Mouse (Mus musculus) retina, embryonic 14.5 days (tissue): Measurements from ENCODE around the gene Fhad1.
"Not testable (repeated sequence)": the region's sequence is repeated elsewhere in the genome, so short reads cannot be mapped to it uniquely, and the experiment has no call there.

Experiments
- DNase-seq: peaks from one replicate; pipeline ENCODE4 v3.0.0-alpha.2; 2015; ENCODE audit warnings: low spot score

The Fhad1 gene

DNA sequence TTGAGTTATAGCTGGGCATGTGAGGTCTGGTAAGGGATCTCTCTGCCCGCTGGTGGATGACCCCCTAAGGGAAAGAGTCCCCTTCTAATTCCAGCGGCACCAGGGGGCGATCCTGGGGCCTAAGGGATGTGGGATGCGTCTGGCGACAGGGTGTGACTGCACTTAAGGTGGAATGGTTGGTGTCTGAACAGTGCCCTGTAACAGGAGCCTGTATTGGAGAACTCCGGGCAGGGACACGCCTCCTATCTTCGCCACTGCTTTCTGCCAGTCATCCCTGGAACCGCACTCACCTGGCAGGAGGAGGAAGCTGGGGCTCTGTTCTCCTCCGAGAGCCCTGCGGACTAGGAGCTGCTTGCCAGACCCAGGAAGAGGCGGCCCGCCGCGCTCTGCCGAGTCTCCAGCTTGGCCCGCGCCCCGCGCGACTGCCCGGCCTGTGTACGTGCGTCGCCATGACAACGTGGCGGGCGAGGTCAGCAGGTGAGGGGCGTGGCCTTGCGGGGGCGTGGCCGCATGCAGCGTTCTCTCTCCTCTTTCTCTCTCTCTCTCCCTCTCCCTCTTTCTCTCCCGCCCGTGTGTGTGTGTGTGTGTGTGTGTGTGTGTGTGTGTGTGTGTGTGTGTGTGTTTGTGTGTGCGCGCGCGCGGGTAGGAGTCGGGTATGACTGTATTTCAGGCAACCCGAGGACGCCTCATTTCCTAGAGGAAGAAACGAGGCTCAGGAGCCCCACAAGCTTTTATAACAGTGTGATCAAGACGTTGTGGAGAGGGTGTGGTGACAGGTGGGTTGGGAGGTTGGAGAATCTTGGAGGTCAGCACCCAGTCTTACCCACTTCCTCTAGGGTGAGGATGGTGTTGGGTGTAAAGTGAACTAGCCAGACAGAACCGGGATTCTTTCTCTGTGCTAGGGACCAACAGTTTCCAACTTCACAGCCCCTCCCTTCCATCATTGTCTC, at the start of gene Fhad1:
TSS of gene Fhad1 (minus strand) at position 424 of the 950 bp plus-strand sequence.
- peak; percentile 84 for DNase-seq

DNA sequence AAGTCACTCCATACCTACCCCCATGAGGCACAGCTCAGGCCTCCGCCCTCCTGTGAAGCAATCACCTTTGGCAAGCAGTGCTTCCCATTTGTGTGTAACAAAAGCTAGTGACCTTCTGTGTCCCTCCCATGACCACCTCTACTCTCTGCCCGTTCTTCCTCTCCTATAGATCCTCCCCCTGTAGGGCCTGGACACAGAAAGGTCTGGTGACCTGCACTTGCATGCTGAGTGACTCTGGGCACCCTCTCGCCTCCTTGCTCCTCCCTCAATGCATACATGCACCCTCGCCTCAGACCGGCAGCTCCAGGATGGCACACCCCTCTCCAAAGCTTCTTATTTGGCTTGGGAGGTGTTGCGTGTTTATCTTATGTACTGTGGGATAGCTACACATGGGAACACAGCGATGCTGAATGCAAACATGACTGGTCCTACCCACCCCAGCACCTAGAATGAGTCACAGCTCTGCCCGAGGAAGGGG, 48.2 kb upstream of the Fhad1 start:
- DNase-seq = no peak

DNA sequence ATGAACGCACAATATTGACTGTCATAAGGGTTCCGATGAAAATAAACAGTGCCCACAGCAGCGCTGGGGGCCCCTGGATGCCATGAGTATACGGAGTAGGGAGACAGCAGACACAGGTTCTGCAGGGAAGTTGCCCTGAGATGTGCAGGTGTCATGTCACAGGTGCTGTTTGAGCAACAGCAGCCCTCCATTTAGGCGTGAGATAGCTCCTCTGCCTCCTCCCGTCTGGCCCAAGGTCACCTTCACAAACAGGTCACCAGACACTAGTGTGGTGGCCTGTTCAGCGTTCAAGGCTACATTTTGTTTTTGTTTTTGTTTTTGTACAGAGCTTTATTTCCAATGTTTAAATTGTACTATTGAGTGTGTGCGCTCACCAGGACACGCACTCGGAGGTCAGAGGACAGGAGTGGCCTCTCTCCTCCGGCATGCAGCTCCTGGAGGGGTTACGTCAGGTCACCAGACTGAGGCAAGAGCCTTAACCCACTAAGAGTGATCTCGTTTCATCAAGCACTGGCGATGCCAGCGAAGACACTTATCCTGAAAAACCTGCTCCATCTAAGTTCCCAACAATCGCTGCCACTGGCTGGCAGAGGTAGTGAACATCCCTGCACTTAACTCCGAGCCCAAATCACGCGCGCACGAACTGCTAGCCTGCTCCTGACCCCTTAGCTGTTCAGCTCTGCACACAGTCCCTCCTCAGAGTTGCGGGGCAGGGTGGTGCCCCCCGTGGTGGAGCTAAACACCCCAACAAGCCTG, 46.8 kb upstream of the Fhad1 start:
- no peak for DNase-seq

DNA sequence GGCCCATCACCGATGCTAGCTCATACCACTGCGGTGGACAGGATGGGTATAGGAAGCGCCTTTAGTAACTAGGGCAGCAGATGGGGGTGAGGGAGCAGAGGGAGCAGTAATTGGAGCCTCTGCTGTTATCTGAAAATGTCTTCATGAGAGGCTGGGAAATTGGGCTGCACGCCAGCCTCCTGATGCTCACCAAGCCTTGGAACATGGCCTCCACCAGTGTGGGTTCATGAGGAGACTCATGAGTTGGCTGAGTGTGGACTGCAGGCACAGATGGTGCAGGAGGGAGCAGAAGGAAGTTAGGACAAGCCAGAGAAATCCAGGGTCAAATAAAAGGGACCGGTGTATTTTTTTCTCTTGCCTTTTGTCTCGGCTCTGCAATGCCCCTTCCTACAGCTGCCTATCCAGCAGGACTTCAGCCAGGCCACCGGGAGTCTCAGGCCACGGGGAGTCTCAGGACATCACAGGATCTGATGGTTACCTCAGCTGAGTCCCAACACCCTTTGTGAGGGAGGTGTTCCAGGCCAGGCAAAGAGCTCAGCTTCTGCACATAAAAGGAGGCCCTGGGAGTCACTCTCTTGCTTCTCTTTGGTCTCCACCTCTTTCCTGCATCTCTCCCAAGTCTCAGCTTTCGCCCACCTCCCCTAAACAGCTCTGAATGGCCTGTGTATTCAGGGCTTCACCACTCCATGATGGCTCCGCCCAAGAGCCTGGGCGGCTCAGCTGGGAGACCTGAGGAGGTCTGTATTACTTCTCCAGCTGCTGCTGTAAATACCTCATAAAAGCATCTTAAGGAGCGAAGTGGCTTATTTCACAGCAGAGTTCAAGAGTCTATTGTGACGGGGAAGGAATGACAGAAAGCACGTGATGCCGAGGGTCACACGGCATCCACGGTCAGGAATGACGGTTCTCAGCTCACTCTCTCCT, 45.8 kb upstream of the Fhad1 start:
- DNase-seq = no peak

DNA sequence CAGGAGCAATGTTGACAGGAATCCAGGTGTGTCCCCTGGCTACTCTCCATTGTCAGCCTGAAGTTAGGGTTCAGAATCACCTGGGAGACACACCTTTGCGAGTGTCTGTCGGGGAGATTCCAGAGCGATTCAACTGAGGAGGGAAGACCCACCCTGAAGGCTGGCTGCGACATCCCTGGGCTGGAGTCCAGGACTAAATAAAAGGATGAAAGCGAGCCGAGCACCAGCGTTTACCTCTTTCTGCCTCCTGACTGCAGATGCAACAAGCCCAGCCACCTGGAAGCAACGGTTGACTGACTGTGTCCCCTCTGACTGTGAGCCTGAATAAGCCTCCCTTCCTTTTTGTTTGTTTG, 44.9 kb upstream of the Fhad1 start:
- DNase-seq = no peak

DNA sequence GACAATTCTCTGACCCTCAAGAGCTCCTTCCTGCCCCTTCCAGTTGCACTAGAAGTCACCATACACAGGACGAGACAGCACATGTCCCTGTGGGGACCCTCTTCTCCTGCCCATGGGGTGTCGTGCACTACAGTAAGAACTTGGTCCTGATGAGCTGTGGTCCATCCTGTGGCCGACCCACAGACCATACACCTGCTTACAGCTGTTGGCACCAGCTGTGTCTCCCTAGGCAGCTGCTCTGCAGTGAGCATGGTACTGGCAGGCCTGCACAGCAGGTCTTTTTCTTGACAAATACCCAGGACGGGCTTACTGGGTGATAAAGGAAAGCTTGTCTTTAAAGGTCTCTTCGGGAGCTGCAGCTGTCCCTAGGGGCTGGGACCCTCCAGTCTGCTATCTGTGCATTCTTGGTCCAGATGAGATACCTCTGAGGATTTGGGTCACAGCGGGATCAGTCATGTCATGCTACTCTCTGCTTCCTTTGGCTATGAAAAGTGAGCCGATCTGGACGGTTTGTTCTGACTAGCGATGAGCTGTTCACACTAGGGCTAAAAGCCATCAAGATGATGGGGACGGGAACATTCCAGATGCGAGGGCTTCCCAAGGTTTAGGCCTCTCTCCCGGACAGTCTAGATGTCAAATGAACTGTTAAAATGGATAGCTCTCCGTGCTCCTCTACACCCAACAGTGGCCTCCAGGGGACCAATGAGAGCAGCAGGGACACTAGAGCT, 44.4 kb upstream of the Fhad1 start:
- no peak for DNase-seq

DNA sequence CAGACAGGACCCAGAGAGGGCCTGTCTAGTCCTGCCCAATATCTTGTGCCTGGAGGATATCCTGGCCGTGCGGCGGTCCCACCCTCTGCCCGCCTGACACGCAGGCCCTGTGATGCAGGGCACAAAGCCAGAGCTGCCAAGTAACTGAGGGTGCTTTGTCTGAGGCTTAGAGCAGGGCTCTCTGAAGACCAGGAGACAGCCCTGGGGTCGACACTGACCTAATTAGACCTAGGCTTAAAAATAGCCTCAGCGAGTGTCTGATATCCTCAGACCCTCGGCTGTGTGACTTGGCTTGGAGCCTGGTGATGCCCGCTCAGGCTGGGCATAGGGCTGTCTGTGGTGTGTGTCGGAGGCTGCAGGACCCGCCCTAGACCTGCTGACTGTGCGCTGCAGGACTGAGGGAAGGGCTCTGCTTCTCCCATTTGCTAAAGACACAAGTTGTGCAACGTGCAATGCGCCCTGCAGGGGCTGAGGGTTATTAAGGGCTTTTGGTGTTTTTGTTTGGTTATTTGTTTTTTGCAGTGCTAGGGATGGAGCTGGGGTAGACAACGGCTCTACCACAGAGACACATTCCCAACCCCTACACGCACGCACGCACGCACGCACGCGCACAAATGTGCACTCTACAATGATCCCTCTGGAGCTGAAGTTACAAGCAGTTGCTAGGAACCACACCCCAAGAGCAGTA, 42.8 kb upstream of the Fhad1 start:
- no peak for DNase-seq

DNA sequence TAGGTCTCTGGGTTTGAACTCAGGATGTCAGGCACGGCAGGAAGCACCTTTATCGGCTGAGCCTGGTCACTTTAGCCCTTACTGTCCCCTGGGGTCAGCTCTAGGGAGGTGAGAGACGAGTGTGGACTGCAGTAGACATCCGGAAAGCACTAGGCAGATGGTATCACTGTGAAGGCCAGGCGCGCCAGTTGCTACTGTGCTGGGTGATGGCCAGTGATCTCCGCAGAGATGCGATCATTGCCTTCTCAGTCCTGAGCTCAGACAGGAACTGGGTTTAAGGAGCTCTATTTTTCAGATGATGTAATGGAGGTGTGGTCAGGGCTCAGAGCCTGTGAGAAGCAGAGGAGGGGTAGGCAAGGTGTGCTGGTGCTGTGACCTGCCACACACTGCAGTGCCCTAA, 40.7 kb upstream of the Fhad1 start:
- no peak for DNase-seq

DNA sequence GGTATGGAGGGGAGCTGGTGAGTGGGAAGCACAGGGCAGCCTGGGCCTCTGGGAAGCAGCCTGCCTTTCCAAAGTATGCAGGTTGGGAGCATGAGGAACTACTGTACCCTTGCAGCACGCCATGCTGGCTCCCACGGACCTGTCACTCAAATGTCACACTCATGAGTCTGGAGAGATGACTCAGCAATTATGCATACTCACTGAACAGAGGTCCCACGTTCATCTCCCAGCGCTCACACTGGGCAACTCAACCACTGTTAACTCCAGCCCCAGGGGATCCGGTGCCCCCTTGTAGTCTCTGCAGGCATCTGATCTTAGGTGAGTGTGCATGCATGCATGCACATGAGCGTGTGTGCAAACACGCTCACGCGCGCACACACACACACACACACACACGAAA, 39.7 kb upstream of the Fhad1 start:
- no peak for DNase-seq

DNA sequence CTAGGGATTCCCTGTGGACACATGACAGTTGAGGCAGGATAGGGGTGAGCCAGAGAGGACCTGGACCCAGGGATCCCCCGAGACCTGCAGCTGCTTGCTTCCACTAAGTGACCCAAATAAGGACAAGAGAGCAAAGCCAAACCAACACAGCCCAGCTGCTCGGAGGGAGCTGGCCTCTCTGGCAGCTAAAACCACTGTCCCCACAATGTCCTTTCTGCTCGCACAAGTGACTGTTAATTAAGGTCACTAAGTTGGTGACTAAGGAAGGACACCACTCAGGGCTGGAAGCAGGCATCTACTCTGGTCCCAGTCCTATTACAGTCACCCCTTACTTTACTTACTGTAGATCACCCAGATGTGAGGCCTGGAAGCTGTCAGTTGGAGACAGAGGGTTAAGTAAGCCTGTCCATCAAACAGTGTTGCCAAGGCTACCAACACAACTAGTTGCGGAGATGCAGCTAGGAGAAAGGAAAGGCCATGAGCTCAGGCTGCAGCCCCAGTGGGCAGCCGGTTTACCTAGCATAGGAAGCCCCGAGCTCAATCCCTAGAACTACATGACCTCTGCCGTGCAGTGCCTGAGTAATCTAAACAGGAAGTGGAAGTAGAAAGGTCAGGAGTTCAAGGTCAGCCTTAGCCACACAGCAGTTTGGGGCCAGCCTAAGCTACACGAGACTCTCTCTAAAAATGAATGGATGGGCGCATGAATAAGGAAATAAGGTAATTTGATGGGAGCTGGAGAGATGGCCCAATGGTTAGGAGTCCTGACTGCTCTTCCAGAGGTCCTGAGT, 39.0 kb upstream of the Fhad1 start:
- DNase-seq = no peak

DNA sequence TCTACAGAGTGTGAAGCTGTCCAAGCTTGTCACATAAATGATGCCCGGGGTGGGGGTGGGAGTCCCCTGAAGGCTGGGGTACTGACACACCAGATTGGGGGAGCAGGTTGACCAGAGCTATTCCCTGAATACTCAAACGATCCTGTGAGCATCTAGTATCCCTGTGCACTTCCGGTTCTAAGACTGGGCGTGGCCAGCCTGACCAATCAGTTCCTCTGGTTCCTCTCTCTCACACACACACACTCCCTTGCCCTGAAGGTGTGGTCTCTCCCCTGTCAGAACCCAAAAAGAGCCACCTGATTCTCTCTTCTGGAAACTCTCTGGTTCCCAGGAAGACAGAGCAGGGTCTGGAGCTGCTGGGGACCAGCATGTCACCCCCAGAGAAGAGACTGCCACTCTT, 38.4 kb upstream of the Fhad1 start:
- DNase-seq = no peak

DNA sequence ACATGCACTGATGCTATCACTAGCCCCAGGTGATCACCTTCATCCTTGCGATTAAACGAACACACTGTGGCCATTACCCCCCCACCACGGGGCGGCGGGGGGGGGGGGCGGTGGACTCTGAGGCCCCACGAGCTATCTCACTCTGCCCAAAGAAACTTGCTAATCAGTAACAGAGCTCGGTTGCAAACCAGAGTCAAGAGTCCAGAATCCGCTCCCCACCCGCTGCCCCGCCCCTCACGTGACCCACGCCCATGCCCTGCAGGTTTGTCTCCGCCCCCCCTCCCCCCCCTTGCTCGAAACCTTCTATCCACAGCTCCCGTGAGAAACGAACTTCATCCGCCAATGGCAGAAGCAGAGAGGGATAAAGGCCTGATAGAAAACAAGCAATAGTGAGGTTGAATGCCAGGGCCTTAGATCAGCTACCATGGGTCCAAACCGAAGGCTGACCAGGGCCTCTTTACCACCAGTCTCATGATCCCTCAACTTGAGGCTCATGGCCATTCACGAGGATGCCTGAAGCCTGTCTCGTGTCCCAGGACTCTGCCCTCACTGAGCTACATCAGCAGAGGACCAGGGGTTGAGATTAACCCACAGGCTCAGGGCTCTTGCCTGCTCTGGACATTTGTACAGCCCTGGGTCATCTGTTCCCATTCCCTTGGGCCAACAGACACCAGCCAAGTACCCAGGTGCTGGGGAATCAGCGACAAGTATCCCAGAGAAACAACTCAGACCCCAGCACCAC, 37.7 kb upstream of the Fhad1 start:
- DNase-seq = no peak

DNA sequence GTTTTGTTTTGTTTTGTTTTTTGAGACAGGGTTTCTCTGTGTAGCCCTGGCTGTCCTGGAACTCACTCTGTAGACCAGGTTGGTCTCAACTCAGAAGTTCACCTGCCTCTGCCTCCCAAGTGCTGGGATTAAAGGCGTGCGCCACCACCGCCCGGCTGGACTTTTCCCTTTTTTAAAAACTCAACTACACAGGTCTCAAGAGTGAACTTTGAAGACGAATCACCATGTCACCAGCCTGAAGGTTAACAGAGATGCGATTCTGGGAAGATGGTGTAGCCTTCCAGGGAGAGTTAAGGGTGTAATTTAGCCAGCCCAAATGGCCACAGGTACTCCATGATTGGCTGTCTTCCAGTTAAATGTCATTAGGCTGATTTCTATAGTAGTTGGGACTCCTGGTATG, 37.0 kb upstream of the Fhad1 start:
- not testable (repeated sequence) for DNase-seq

DNA sequence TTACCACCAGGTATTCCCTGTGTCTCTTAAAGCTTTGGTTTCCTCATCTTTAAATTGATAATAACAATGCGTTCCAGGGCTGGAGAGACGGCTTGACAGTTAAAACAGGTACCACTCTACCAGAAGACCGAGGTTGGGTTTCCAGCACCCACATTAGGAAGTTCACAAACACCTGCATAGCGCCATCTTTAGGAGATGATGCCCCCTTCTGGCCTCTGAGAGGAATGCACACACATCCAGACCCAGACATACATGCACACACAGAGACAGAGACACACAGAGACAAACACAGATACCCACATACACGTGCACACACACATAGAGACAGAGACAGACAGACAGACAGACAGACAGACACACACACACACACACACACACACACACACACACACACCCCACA, 35.1 kb upstream of the Fhad1 start:
- DNase-seq = no peak

DNA sequence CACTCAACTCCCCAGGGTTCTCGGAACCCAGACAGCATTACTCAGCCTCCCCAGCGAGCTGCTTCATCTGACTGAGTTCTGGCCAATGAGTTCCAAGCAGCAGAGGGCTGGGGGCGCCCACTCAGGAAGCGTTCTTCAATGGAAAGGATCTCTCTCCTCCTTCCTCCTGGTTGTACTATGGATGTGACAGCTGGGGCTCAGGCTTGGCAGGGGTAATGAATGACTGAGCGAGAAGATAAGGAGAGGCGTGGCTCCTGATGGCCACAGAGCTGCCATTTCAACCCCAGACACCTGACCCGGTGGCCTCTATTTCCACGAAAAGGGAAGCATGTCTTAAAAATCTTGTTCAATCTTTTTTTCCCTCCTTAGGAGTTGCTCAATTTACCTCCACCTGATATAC, 33.5 kb upstream of the Fhad1 start:
- no peak for DNase-seq

DNA sequence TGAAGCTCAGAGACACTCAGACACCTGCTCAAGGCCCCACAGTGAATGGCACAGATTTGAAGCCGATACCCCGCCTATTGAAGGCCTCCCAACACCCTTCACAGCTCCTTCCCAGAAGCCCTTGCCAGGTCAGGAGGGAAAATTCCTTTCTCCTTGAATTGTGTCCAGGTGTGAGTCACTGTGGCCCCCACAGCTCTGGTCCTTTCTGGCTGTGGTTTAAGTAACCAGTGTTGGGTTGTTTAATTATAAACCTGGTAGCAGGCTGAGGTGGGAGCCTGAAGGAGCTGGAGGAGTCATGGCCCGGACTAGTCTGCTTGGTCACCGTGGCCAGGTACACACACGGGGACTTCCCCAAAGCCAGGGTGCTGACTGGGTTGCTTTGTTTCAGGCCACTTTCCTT, 32.1 kb upstream of the Fhad1 start:
- DNase-seq = no peak

DNA sequence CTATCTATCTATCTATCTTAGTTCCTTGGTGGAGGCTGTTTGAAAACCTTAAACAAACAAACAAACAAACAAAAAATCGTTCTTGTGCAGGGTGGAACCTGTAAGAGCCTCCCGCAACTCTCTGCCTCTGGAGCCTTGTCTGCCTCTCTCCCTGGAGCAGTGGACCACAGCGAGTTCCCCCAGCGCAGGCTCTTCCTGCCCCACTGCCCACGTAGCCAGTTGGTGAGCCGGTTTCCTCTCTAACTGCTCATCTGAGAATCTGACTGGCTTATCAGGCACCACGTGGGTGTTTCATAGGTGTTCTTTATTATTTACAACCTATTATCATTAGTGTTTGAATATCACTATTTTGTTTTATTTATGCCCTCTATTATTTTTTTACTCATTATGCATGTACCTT, 31.6 kb upstream of the Fhad1 start:
- no peak for DNase-seq

DNA sequence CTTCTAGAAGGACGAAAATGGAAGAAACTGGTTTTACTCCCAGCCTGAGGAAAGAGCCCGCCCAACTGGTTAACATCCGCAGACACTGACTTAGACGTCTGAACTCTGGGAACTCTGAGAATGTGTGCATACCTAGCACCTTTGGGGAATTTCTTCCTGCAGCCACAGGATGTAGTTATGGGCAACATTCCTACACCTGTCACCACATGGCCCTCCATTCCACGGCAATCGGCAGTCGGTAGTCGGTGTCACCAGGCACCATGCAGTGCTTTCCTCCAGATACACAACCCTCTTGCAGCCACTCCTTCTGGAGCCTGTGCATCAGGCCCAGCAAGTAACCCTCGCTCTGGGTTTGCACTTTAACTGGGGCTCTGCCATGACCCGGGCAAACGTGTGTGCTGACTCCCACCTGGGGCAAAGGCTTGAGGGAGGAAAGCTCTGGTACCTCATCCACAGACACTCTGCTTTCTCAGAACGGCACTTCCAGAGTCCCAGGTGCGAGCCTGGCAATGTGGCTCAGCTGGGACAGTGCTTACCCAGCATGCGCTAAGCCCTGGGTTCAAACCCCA, 30.8 kb upstream of the Fhad1 start:
- no peak for DNase-seq

DNA sequence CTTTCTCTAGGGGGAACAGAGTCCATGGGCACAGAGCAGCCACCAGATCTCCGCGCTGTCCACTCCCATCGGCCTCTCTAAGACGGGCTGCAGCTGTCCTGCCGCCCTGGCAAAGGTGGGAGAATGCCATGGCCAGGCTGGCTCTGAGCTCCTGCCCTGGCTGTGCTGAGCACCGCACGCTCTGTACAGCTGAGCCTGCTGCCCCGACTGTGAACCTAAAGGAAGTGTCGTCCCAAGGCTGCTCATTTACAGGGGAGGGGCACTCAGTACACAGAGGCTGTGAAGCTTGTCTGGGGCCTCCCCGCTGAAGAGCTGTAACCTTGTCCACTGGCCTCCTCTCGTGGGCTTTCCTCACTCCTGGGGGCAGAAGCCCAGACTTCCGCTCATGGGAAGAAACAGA, 29.6 kb upstream of the Fhad1 start:
- no peak for DNase-seq
